Mouse (Mus musculus) left cerebral cortex, adult 8-10 months (tissue): ENCODE data around the gene Wdr70. TPM values are rescaled to one million over a fixed set of nuclear protein-coding genes. Genes with fewer than 3 reads are reported as not detected.

Experiments
- DNase-seq, 2 experiments: peaks; one replicate each; pipeline ENCODE4 v3.0.0; 2022; ENCODE audit warnings: low spot score in 2 of 2
- total RNA-seq, 4 experiments: library from RNA; stranded (reverse); gene quantifications; 2 replicates each; pipeline ENCODE4 v1.2.4; 2022

Wdr70 gene
- total RNA-seq, 4 experiments from 2014 or later, result 30.6 to 38.0 (median 32.7) TPM

- no peak for DNase-seq
Observed at GRCm38 (mm10) chr15:7934580-7934979, 164.4 kb downstream of the Wdr70 start.

- no peak for DNase-seq
Observed at GRCm38 (mm10) chr15:7934105-7934504, 164.9 kb downstream of the Wdr70 start.

- DNase-seq, result peak in 1 of 2 experiments; percentile 56
Observed at GRCm38 (mm10) chr15:7931605-7932008, 167.4 kb downstream of the Wdr70 start.

- DNase-seq, result no peak
Observed at GRCm38 (mm10) chr15:7925382-7925781, 173.6 kb downstream of the Wdr70 start.

- no peak for DNase-seq
Observed at GRCm38 (mm10) chr15:7923281-7923680, 175.7 kb downstream of the Wdr70 start.

- DNase-seq, result no peak
Observed at GRCm38 (mm10) chr15:7922291-7923037, 176.5 kb downstream of the Wdr70 start.

- DNase-seq, result no peak
Observed at GRCm38 (mm10) chr15:7921124-7921523, 177.9 kb downstream of the Wdr70 start.

GRCm38 (mm10) chr15:7906491-7907035 lies 192.4 kb downstream of the Wdr70 start:
- DNase-seq, result no peak

GRCm38 (mm10) chr15:7899286-7899685 lies 199.7 kb downstream of the Wdr70 start:
- no peak for DNase-seq

GRCm38 (mm10) chr15:7891547-7892282 lies 207.3 kb downstream of the Wdr70 start:
- no peak for DNase-seq

GRCm38 (mm10) chr15:7890286-7890685 lies 208.7 kb downstream of the Wdr70 start:
- no peak for DNase-seq

- no peak for DNase-seq
Observed at GRCm38 (mm10) chr15:7889362-7889674, 209.7 kb downstream of the Wdr70 start.

- DNase-seq, result no peak
Observed at GRCm38 (mm10) chr15:7888617-7889361, 210.2 kb downstream of the Wdr70 start.

GRCm38 (mm10) chr15:7886591-7886990 lies 212.4 kb downstream of the Wdr70 start:
- DNase-seq, result no peak

- no peak for DNase-seq
Observed at GRCm38 (mm10) chr15:7885106-7885505, 213.9 kb downstream of the Wdr70 start.

GRCm38 (mm10) chr15:7884181-7884580 lies 214.8 kb downstream of the Wdr70 start:
- DNase-seq, result no peak

GRCm38 (mm10) chr15:7879956-7880355 lies 219.1 kb downstream of the Wdr70 start:
- no peak for DNase-seq

- DNase-seq, result no peak
Observed at GRCm38 (mm10) chr15:7878861-7879260, 220.1 kb downstream of the Wdr70 start.

- no peak for DNase-seq
Observed at GRCm38 (mm10) chr15:7877560-7878467, 221.2 kb downstream of the Wdr70 start.

- DNase-seq, result no peak
Observed at GRCm38 (mm10) chr15:7875879-7876278, 223.1 kb downstream of the Wdr70 start.

GRCm38 (mm10) chr15:7872473-7872872 lies 226.5 kb downstream of the Wdr70 start:
- no peak for DNase-seq
